Mouse (Mus musculus) olfactory bulb, adult 2 months (tissue): ENCODE results near the gene Shisa9. TPM values are rescaled to one million over a fixed set of nuclear protein-coding genes. Genes with fewer than 3 reads are reported as not detected.
A peak's percentile ranks its signal among the peaks of the same experiment; 100 is the strongest.
"Not testable (repeated sequence)": the region's sequence is repeated elsewhere in the genome, so short reads cannot be mapped to it uniquely, and the experiment has no call there.

Experiments
- H3K27ac ChIP-seq: fragments of 200-500 bp; 2 replicates; pipeline ENCODE4 v1.5.1; 2012; ENCODE audit warnings: low read depth, low read length; ENCODE audit not compliant: insufficient read depth
- H3K4me1 ChIP-seq: fragments of 200-500 bp; 2 replicates; pipeline ENCODE4 v1.6.1; 2012; ENCODE audit warnings: low read length; ENCODE audit not compliant: control insufficient read depth, insufficient read depth
- H3K4me3 ChIP-seq: fragments of 200-500 bp; 2 replicates; pipeline ENCODE4 v1.5.1; 2012; ENCODE audit warnings: mild to moderate bottlenecking, low read depth, low read length, moderate library complexity; ENCODE audit not compliant: insufficient read depth
- CTCF ChIP-seq: fragments of 200-500 bp; IDR thresholded peaks from 2 replicates; pipeline ENCODE4 v1.5.1; 2012; ENCODE audit warnings: low read depth, mild to moderate bottlenecking, low read length, moderate library complexity; ENCODE audit not compliant: insufficient read depth
- POLR2A ChIP-seq: fragments of 200-500 bp; IDR thresholded peaks from 2 replicates; pipeline ENCODE4 v1.6.1; 2012; ENCODE audit warnings: mild to moderate bottlenecking, low read depth, low read length, moderate library complexity; ENCODE audit not compliant: insufficient read depth
- WGBS: fragments of 180-500 bp; shearing (Covaris S2); methylation state at CpG from one replicate; pipeline ENCODE4 v1.1.7; 2018; 5-methylcytosine and 5-hydroxymethylcytosine counted together
- polyA plus RNA-seq: library from polyadenylated mRNA; stranded (reverse); fragments of >200 nt; gene quantifications from 2 replicates; pipeline ENCODE4 v1.2.4, GENCODE M21; 2012; ENCODE audit warnings: low replicate concordance; ENCODE audit not compliant: missing spikeins, insufficient read depth, insufficient read length

Shisa9 gene
- 125 and 254 TPM in 2 replicates for polyA plus RNA-seq

DNA sequence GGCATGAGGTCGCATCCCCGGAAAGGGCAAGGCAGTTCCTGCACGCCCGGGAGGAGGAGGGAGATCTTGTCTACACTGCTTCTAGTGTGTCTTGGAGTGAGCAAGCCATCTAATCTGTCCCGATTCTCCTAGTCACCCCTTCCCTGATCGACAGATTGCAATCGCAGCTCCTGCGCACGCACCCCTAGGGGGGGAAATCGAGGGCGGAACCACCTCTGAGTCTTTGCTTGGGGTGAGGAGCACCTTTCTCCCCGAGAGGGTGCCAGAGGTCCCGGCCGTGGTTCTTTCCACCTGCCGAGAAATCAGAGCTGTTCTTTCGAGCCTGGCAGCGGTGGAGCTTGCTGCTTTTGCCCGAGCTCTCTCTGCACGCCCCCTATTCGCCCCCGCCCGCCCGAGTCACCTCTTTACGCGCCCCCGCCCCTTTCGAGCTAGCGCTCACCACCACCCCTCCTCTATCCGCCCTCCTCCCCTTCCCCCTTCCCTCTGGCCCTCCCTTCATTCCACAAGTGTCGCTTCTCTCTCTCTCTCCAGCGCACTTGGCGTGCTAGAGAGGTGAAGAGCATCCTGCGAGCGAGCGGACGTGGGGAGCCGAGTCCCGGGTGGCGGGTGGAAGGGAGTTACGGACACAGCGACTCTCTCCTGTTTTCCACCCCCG lies at the start of gene Shisa9:
Shisa9 (plus strand) TSS at position 498 of the 655 bp plus-strand sequence.
- no peak for TF ChIP-seq POLR2A
- no peak for TF ChIP-seq CTCF

DNA sequence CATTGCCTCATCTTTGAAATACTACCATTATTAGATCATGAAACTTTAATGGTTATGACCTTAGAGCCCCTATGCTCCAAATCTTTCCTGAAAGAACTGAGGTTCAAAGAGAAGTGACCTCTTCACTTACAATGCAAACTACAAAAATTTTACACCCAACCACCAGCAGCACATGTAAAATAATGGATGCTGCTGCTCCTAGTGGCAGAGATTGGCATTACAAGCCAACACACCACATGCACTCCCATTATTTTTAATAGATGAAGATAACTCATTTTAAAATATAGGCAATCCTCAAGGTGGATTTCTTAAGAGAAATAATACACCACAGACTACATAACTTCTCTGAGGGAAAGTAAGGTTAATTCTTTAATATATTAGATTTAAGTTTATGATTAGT lies 43.4 kb upstream of the Shisa9 start:
- no peaks in the 10 kb centered on the region for H3K4me1 ChIP-seq
- TF ChIP-seq POLR2A: no peak

More for the DNA sequence above, at the start of gene Shisa9:
- under 1% methylated on average over 40 of the region's 42 CpGs for WGBS
- H3K4me3 ChIP-seq: peak within 1 kb of the TSS; percentile 74
- H3K27ac ChIP-seq: peak within 1 kb of the TSS; percentile 48
- peaks cover 19% of the 10 kb centered on the region for H3K4me1 ChIP-seq

GRCm38 (mm10) chr16:11960691-11961090 lies 23.2 kb upstream of the Shisa9 start:
- TF ChIP-seq POLR2A (no peak), CTCF (no peak)
- H3K4me3 ChIP-seq: no peak overlapping the region
- no peaks in the 10 kb centered on the region for H3K4me1 ChIP-seq
- WGBS: 81% methylated on average over 1 of the region's 1 CpGs
- H3K27ac ChIP-seq: no peak overlapping the region

More for the DNA sequence above, 43.4 kb upstream of the Shisa9 start:
- no peak overlapping the region for H3K4me3 ChIP-seq
- no peak overlapping the region for H3K27ac ChIP-seq

DNA sequence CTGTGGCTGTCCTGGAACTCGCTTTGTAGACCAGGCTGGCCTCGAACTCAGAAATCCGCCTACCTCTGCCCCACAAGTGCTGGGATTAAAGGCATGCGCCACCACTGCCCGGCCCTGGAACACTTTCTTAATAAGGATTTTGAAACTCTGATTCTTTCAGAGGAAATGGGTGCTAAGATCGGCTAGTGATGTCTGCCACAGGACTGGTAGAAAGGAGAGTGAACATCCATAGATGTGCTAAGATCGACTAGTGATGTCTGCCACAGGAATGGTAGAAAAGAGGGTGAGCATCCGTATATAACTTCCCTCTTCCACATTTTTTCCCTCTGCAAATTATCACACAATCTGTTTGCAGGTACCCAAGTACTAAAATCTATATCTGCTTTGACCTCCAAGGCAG lies 17.9 kb upstream of the Shisa9 start:
- WGBS: 96% methylated on average over 8 of the region's 8 CpGs
- Histone ChIP-seq H3K27ac (no peak overlapping the region), H3K4me3 (no peak overlapping the region), H3K4me1 (no peaks in the 10 kb centered on the region)
- TF ChIP-seq CTCF (no peak), POLR2A (no peak)

- H3K4me1 ChIP-seq, H3K4me3 ChIP-seq, H3K27ac ChIP-seq: not testable (repeated sequence)
- 87% methylated on average over 5 of the region's 5 CpGs for WGBS
Measured at GRCm38 (mm10) chr16:11966810-11967209, 17.1 kb upstream of the Shisa9 start.

- no peaks in the 10 kb centered on the region for H3K4me1 ChIP-seq
- H3K4me3 ChIP-seq: no peak overlapping the region
- TF ChIP-seq CTCF: no peak
- TF ChIP-seq POLR2A: no peak
- WGBS: 79% methylated on average over 2 of the region's 2 CpGs
- no peak overlapping the region for H3K27ac ChIP-seq
Measured at GRCm38 (mm10) chr16:11967579-11967978, 16.3 kb upstream of the Shisa9 start.

DNA sequence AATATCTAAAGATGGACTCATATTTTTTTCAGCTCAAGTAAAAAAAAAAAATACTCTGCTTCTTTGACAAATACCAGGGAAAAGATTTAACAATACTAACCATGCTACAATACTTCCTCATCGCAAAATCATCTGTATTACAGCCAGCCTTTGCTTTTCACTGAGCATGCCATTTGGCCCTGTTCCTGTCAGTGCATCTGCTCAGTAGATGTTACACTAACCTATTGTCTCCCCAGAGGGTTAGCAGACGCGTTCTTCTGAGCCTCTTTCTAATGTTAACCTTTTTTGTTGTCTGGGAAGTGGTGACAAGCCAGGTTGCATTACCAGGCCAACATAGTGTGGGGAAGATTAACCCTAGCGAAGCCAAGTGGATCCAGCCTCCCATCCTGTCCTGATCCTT lies 10.2 kb upstream of the Shisa9 start:
- TF ChIP-seq CTCF (no peak), POLR2A (no peak)
- Histone ChIP-seq H3K4me3 (no peak overlapping the region), H3K4me1 (no peaks in the 10 kb centered on the region), H3K27ac (no peak overlapping the region)
- WGBS: 61% methylated on average over 4 of the region's 4 CpGs

- Histone ChIP-seq H3K27ac (no peak overlapping the region), H3K4me1 (no peaks in the 10 kb centered on the region), H3K4me3 (no peak overlapping the region)
- 88% methylated on average over 2 of the region's 2 CpGs for WGBS
- no peak for TF ChIP-seq CTCF
- TF ChIP-seq POLR2A: no peak
Measured at GRCm38 (mm10) chr16:11976737-11977136, 7.2 kb upstream of the Shisa9 start.

GRCm38 (mm10) chr16:11980764-11981163 lies 3.1 kb upstream of the Shisa9 start:
- WGBS: 26% methylated on average over 3 of the region's 3 CpGs
- no peak overlapping the region for H3K4me3 ChIP-seq
- TF ChIP-seq POLR2A (no peak), CTCF (no peak)
- H3K4me1 ChIP-seq: peaks cover 12% of the 10 kb centered on the region
- H3K27ac ChIP-seq: no peak overlapping the region
